Mouse (Mus musculus): ENCODE data around the gene Gbe1.

Gbe1 gene

DNA sequence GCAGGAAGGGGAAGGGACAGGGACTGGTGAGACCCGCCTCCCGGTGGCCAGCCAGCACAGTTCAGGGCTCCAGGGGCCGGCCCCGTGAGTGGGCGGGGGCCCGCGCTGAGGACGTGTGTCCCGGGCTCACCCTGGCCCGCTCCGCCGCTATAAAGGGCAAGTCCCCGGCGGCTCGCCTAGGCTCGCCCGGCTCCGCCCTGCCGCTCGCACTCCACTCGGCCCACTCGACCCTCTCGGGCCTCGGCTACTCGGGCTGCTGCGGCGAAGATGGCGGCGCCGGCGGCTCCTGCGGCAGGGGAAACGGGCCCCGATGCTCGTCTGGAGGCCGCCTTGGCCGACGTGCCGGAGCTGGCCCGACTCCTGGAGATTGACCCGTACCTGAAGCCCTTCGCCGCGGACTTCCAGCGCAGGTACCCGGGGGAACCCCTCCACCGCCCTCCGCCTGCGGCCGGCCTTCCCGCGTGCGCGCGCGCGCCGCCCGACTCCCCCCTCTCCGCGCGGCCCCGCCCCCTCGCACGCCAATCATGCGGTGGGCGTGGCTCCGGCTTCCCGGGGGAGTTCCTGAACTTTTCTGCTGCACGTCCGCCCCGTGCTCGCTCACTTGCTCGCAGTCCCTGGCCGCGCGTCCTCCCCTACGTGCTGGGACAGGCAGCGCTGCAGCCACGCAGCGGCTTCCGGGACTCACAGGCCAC, at the start of gene Gbe1:
Gbe1 (plus strand) TSS at position 64 of the 692 bp plus-strand sequence.
- peak; percentile 94 for DNase-seq (ENCODE audit: low spot score)

DNA sequence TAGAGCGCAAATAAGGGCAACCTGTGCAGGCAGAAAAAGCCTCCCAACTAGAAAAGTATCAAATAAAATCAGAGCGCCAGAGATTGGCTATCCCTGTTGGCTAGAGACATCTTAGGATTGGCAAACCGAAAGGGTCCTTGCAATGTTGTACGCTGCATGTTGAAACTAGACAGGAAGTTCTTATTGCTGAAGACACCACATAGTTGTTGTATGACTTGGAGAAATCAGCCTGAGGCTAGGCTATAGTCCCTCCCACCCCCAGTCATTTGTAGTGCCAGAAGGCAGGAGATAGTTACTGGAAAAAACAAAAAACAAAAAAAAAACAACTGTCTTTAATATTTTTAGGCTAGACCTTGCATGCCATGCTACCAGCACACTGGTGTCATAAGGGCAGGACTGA, 3.1 kb upstream of the Gbe1 start:
- DNase-seq (ENCODE audit: low spot score), result no peak

- DNase-seq (ENCODE audit: low spot score), result no peak
Observed at GRCm38 (mm10) chr16:70313496-70313885, 258 bp upstream of the Gbe1 start.

DNA sequence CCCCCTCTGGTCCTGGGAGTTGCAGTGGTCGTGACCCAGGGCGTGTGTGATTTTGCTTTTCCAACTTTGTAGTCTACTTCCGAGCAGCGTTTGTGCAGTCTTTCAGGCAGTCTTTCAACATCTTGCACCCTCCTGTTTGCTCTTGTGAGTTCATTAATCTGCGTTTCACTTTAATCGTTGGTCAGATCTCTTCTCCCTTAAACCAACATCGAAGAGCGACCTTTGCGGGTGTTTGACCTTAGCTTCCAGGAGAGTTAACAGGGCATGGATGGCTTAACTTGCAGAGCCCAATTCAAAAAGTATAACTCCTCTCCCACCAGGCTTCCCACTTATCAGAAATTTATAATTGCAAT, 805 bp downstream of the Gbe1 start:
- DNase-seq (ENCODE audit: low spot score), result no peak

- DNase-seq (ENCODE audit: low spot score), result no peak
Observed at GRCm38 (mm10) chr16:70315261-70315660, 1.5 kb downstream of the Gbe1 start.

DNA sequence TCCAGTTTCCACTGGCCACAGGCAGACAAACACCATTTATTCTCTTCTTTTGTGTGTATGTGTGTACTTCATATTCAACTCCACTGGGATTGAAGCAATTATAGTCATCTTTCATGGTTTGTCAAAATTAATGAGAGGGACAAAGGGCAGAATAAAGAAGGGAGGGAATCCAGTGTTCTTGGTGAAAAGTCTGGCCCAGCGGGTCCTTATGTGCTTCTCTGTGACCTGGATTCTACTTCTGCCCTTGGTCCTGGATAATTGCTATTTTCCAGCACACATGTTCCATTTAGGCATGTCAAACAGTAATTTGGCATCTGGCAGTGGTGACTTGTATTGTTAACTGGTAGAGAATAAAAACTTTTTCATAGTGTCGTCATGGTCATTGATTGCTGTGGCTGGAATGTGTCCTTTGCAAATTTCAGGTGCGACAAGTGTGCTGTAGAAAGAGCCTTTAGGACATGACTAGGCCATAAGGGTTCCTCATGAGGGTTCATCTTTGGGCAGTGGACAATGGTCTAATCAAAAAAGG, 2.2 kb downstream of the Gbe1 start:
- DNase-seq (ENCODE audit: low spot score), result no peak

DNA sequence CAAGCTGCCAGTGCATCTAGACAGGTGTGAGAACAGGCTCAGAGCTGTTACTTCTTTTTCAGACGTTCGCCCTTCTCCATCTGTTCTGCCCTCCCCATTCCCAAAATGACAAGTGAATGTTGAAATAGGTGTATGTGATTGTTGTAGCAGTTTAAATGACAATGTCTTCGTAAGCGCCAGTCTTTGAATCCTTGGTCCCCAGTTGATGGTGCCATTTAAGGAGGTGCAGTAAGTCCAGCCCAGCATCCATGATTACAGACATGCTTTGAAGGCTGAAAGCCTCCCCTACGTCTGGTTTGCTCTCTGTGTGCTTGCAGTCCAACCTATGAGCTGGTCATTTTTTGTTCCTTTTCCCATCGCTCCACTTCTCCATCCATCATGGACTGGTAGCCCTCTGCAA, 5.6 kb downstream of the Gbe1 start:
- no peak for DNase-seq (ENCODE audit: low spot score)

DNA sequence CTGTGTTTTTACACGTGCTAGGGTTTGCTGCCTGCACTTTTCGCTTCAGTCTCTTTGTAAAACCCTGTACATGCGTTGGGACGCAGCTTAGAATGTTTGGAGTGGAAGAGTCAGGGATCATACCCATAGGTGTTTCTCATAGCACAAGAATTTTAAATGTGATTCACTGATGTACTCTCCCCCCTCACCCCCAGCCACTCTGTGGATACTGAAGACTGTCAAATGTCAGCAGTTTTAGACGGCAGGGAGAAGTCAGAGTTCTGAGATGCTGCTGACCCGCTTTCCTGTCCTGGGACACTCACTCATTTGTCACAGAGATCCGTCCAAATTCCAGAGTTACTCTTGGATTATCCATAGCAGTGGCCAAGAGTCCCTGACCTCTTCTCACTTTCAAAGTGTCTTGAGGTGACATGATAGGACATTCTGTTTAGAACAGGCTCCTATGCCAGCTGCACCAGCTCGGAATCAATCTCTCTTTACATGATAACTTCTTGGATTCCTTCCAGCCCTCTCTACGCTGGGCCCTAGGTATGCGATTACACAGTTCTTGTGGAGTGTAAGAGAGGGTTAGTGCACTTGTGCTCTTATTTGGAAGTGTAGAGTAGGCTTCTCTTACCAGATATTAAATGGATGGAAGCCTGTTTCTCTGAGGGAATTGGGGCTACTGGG, 7.0 kb downstream of the Gbe1 start:
- DNase-seq (ENCODE audit: low spot score), result no peak

DNA sequence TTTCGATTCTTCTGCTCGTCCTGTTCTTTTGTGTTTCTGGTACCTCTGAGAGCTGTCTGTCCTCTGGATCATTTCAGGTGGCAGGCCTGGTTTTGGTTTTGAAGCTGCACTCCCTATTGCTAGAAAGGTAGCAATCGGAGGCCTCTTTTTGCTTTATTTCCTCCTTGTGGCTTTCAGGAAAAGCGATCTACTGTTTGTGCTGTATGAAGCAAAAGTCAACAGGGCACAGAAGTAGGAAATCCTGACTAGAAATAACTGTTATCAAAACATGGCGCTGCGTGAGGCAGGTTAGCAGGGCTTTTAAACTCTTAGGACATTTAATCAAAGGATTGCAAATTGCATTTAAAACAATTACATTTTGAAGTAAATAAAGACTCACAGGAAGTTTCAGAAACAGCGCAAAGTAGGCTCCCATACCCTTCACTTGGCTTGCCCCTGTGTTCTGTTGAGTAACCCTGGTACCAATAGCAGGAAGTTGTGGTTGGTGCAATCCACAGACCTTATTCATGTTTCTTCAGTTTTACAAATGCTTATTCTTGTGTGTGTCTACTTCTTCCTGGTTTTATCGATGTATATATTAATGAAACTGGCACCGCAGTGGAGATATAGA, 12.7 kb downstream of the Gbe1 start:
- DNase-seq (ENCODE audit: low spot score), result no peak

- no peak for DNase-seq (ENCODE audit: low spot score)
Observed at GRCm38 (mm10) chr16:70328566-70328965, 14.8 kb downstream of the Gbe1 start.

- DNase-seq (ENCODE audit: low spot score), result no peak
Observed at GRCm38 (mm10) chr16:70329036-70329435, 15.3 kb downstream of the Gbe1 start.

- no peak for DNase-seq (ENCODE audit: low spot score)
Observed at GRCm38 (mm10) chr16:70329471-70329870, 15.7 kb downstream of the Gbe1 start.

- no peak for DNase-seq (ENCODE audit: low spot score)
Observed at GRCm38 (mm10) chr16:70330007-70330406, 16.3 kb downstream of the Gbe1 start.

DNA sequence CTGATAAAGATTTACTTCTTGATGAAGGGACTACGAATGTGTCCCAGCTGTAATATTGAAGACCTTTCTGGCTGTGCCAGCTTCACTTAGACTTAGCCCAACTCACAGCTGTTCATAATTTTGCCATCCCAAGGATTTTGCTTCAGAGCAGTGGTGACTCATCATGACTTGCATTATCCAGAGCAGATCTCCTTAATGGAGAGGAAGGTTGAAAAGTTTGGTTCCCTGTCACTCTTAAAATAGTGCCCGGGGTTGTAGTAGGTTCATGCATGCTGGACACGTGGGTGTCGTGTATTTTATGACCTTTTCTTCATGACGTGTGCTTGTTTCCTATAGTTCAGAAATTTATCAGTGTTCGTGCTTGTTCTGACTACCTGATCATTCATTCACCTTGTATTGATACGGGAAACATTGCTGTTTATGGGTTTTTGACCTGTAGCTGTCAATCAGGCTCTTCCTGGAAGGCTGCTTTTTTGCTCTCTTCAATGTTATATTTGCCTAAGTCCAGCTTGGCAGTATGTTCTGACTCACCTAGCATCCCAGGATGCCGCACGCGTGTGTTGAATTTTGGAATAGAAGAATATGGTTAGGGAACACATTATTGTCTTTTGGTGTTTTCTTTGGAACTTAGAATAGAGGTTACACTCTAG, 17.0 kb downstream of the Gbe1 start:
- no peak for DNase-seq (ENCODE audit: low spot score)

DNA sequence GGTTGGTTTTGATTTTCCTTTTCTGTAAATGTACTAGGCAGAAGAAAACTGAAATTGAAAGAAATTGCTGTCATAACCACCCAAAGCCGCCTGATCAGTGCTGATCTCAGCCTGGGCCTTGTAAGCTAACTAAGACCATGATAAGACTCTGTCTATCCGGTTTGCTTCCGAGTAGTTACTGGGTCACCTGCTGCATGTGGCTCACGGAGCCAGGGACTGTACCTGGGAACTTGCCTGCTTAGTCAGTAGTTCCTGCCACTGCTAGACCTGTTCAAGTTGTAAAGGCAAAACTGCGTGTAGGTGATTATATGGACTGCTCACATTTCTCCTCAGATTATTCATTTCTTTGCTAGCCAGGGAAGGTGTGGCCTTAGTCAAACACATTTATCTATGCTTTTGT, 21.1 kb downstream of the Gbe1 start:
- DNase-seq (ENCODE audit: low spot score), result no peak

DNA sequence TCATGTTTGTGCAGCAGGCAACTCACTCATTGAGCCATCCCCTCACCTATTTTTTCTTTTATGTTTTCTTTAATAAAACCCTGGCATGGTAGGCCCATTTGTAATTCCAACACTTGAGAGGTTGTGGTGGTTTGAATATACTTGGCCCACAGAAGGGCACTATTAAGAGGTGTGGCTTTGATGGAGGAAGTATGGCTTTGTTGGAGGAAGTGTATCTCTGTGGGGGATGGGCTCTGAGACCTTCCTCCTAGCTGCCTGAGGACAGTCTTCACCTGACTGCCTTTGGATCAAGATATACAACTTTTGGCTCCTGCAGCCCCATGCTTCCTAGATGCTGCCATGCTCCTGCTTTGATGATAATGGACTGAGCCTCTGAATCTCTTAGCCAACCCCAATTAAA, 21.7 kb downstream of the Gbe1 start:
- no peak for DNase-seq (ENCODE audit: low spot score)

DNA sequence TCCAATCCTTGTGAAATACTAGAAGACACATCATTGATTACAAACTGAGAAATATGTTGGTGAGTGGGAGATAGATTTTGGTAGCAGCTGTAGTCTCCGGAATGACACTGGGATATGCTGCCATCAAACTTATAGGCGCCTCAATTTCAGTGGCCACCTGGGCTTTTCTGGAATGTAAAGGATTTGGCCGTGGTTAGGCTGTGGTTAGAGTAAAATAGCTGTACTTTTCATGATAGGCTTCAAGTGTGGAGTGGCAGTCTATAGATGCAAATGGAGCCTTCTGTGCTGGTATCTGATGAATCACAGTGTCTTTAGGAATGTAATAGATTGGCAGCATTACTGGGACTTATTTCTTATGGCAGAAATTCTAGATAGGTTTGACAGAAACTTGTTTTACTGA, 23.9 kb downstream of the Gbe1 start:
- no peak for DNase-seq (ENCODE audit: low spot score)

DNA sequence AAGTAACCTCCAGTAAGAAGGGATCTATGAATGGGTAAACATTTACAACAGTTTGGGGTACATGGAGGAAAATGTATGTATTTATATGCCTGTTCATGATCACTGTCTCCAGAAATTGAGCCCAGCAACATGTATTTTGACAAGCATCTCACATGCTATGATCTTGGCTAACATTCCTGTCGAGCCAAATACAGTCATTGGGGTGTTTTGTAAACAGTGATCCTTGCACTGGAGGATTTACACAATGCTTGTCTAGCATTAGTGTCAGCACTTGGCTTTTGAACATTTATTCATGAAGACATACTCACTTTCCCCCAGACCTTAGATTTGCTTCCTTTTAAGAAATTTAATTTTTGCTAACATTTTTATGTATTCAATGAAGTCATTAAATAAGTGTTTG, 30.7 kb downstream of the Gbe1 start:
- no peak for DNase-seq (ENCODE audit: low spot score)

- no peak for DNase-seq (ENCODE audit: low spot score)
Observed at GRCm38 (mm10) chr16:70345607-70346006, 31.9 kb downstream of the Gbe1 start.

GRCm38 (mm10) chr16:70350011-70350410, 36.3 kb downstream of the Gbe1 start:
- no peak for DNase-seq (ENCODE audit: low spot score)

- peak; percentile 19 for DNase-seq (ENCODE audit: low spot score)
Observed at GRCm38 (mm10) chr16:70351641-70352280, 38.0 kb downstream of the Gbe1 start.

DNA sequence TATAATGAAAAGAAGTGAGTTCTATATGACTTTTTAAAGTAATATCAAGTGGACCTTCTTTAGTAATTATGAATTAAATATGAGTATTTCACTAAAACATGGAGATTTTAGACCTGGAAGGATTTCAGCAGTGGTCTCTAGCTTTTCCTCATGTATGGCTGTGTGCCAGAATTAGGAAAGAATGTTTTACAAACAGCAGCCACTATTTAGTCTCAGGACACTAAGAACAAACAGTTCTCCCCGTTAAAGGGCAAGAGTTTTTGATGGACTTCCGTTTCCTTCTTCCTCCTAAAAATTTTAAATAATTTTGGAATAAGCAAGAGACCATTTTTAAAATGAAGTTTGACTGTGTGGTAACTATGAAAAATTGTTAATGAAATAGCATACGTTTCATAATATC, 38.8 kb downstream of the Gbe1 start:
- no peak for DNase-seq (ENCODE audit: low spot score)

All from ovary, postnatal 36 days (tissue).